Mouse (Mus musculus) G1E (cell line): ENCODE data around the gene Cyb5d1. TPM values are rescaled to one million over a fixed set of nuclear protein-coding genes. Genes with fewer than 3 reads are reported as not detected.

ENCODE experiments used
- ATAC-seq: 2 replicates; pipeline ENCODE4 v1.8.0; 2016; ENCODE audit warnings: mild to moderate bottlenecking; ENCODE audit not compliant: insufficient number of reproducible peaks, poor library complexity, low FRiP score, severe bottlenecking; ENCODE audit errors: extremely low read depth
- DNase-seq: peaks from one replicate; pipeline ENCODE4 v3.0.0; 2012; ENCODE audit warnings: low spot score
- H3K27me3 ChIP-seq: 2 replicates; pipeline ENCODE4 v1.6.1; 2012; ENCODE audit warnings: mild to moderate bottlenecking, low read length, inconsistent platforms; ENCODE audit not compliant: insufficient read depth
- H3K36me3 ChIP-seq: replicated peaks from 2 replicates; pipeline ENCODE3; 2012; ENCODE audit warnings: mild to moderate bottlenecking, inconsistent platforms
- H3K4me1 ChIP-seq: 2 replicates; pipeline ENCODE4 v1.6.1; 2012; ENCODE audit warnings: low read depth, low read length, inconsistent platforms, mixed read lengths; ENCODE audit not compliant: insufficient read depth
- H3K4me3 ChIP-seq: 2 replicates; pipeline ENCODE4 v1.5.1; 2012; ENCODE audit warnings: low read depth, mild to moderate bottlenecking, inconsistent platforms, low read length, moderate library complexity, mixed read lengths
- H3K9me3 ChIP-seq: replicated peaks from 2 replicates; pipeline ENCODE4 v1.6.1; 2012; ENCODE audit warnings: inconsistent platforms
- CTCF ChIP-seq: IDR thresholded peaks from 2 replicates; pipeline ENCODE4 v1.5.1; 2012; ENCODE audit warnings: low read depth, low read length, inconsistent platforms, mixed read lengths
- GATA1 ChIP-seq: IDR thresholded peaks from 2 replicates; pipeline ENCODE4 v1.6.1; 2012; ENCODE audit warnings: borderline replicate concordance, low read length, inconsistent platforms, mixed read lengths
- GATA2 ChIP-seq: IDR thresholded peaks from 2 replicates; pipeline ENCODE4 v1.6.1; 2012; ENCODE audit warnings: low read depth, low read length, inconsistent platforms, borderline replicate concordance
- POLR2AphosphoS5 ChIP-seq: IDR thresholded peaks from 2 replicates; pipeline ENCODE4 v1.6.1; 2012; ENCODE audit warnings: low read depth, low read length, inconsistent platforms; ENCODE audit not compliant: insufficient replicate concordance
- TAL1 ChIP-seq: conservative IDR thresholded peaks from 2 replicates; pipeline ENCODE4 v1.6.1; 2012; ENCODE audit warnings: low read depth, low read length, inconsistent platforms, mixed read lengths
- polyA plus RNA-seq: library from polyadenylated mRNA; stranded (reverse); fragments of >175 nt; gene quantifications from 2 replicates; pipeline ENCODE4 v1.2.3, GENCODE M21; 2012
- total RNA-seq, 2 experiments: library from RNA; stranded (forward) in 1 of 2; stranded (reverse) in 1 of 2; fragments of 200-1000 nt in 1 of 2; fragments of >200 nt in 1 of 2; fragmentation: Nextera tagmentation in 1 of 2; gene quantifications; 2 replicates each; pipeline ENCODE4 v1.2.3; 2014 to 2017

Cyb5d1 gene
- total and polyA plus RNA-seq, 3 experiments, result 9.1 to 36.0 (median 24.0) TPM

- no peaks in the 10 kb centered on the region for H3K9me3 ChIP-seq
- peaks cover 86% of the 10 kb centered on the region for H3K4me1 ChIP-seq
- TF ChIP-seq POLR2AphosphoS5, result no peak
- TF ChIP-seq GATA1, result no peak
- TF ChIP-seq CTCF, result no peak
- TF ChIP-seq TAL1, result no peak
- TF ChIP-seq GATA2, result no peak
- DNase-seq (no peak), ATAC-seq (no peak)
- no peak overlapping the region; the same call in 1 of the 2 replicates for H3K4me3 ChIP-seq
- no peaks in the 10 kb centered on the region for H3K27me3 ChIP-seq
- H3K36me3 ChIP-seq, result no peaks in the 10 kb centered on the region
These were observed 25.9 kb upstream of the Cyb5d1 start for GRCm38 (mm10) chr11:69421131-69421977.

- no peaks in the 10 kb centered on the region for H3K27me3 ChIP-seq
- H3K4me1 ChIP-seq, result peaks cover 79% of the 10 kb centered on the region
- ATAC-seq (no peak), DNase-seq (no peak)
- H3K4me3 ChIP-seq, result peak overlapping the region; percentile 78; the same call in 1 of the 2 replicates
- TF ChIP-seq CTCF (no peak), POLR2AphosphoS5 (no peak), TAL1 (no peak), GATA2 (no peak), GATA1 (no peak)
- no peaks in the 10 kb centered on the region for H3K36me3 ChIP-seq
- no peaks in the 10 kb centered on the region for H3K9me3 ChIP-seq
These were observed 25.1 kb upstream of the Cyb5d1 start for GRCm38 (mm10) chr11:69420554-69421000.

DNA sequence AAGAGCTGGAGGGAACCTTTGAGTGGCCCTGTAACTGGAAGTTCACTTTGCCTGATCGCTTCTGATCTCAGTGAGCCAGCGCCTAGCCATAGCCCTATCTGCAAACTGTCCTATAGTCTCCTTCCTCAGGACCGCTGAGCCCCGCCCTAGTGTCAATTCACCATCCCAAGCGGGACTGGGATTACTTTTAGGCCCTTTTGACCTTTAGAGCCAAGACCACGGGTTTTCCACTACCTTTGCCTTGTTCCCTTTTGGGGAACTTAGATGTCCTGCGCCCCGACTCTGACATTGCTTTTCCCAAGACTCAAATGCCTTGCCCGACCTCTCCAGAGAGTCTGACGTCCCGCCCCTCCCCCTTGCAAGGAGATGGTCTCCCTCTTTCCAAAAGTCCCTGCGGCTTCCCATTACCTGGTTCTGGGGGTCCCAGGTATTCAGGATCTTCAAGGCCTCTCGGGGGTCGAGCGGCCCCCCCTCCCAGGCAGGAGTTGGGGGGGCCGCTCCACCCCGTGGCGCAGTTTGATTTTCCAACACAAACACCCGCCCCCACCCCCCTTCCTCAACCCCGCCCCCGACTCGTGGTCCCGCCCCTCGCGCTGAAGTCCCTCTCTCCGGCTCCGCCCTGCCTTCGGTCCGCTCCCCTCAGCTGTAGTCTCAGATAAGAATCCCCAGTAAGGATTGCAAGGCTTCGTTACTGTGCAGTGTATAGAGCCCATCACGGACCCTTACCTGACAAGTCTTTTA lies 24.6 kb upstream of the Cyb5d1 start:
- peak; percentile 90 for DNase-seq
- Histone ChIP-seq H3K27me3 (no peaks in the 10 kb centered on the region), H3K4me1 (peaks cover 80% of the 10 kb centered on the region), H3K4me3 (peak overlapping the region; percentile 78), H3K36me3 (peaks cover 2% of the 10 kb centered on the region), H3K9me3 (no peaks in the 10 kb centered on the region)
- 0 out of 2 replicates have a peak, but pooled peaks have one; percentile 9 for ATAC-seq
- TF ChIP-seq CTCF, result no peak
- no peak for TF ChIP-seq GATA1
- no peak for TF ChIP-seq GATA2
- TF ChIP-seq POLR2AphosphoS5, result no peak
- no peak; the same call in 1 of the 2 replicates for TF ChIP-seq TAL1

GRCm38 (mm10) chr11:69419443-69419812 lies 24.0 kb upstream of the Cyb5d1 start:
- TF ChIP-seq GATA1 (no peak), TAL1 (no peak), CTCF (no peak), POLR2AphosphoS5 (no peak), GATA2 (no peak)
- peaks cover 81% of the 10 kb centered on the region for H3K4me1 ChIP-seq
- no peak for DNase-seq
- no peaks in the 10 kb centered on the region for H3K9me3 ChIP-seq
- peak overlapping the region; percentile 78 for H3K4me3 ChIP-seq
- no peaks in the 10 kb centered on the region for H3K27me3 ChIP-seq
- no peak for ATAC-seq
- peaks cover 3% of the 10 kb centered on the region for H3K36me3 ChIP-seq

DNA sequence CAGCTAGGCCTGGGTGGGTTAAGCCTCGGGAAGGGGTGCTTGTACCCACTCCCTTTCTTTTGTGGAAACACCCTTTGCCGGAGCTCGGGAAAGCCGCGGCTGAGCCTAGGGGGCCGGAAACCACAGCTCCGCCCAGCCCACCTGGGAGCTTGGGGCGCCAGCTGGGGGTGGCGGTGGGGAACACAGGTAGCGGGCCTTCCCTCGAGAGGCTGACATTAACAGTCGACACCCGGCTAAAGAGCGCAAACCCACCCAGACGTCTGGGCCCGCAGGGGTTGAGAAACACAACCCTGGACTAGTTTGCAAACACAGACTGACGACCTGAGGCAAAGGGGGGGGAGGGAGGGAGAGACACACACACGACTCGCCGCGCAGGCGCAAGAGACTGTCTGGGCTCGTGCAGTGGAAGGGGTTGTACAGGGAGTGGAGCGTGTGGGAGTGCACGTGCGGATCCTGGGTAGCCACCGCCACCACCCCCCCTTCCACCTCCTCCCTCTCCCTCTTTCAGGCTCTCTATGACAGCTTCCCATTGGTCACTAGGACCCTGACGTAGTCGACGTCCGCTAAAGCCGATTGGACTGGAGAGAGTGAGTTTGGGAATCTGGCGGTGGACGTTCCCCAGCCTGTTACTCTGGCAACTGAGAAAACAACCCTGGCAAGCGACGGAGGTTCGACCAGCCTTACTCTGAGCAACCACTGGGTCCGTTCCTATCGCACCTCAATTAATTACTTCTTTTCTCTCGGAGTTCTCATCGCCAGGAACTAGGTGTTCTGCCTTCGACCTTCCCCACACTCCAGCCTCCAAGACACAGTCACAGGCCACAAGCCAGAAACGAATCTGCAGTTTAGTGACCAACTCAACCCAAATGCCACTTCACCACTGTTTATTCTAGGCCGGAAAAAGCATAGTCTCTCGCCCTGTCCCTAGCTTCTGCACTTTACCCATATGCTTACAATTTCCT lies 23.3 kb upstream of the Cyb5d1 start:
- no peak for TF ChIP-seq TAL1
- TF ChIP-seq GATA1, result no peak
- no peak for TF ChIP-seq POLR2AphosphoS5
- TF ChIP-seq GATA2, result no peak
- TF ChIP-seq CTCF, result no peak
- peaks cover 9% of the 10 kb centered on the region for H3K36me3 ChIP-seq
- H3K4me3 ChIP-seq, result peak overlapping the region; percentile 78
- no peaks in the 10 kb centered on the region for H3K9me3 ChIP-seq
- H3K27me3 ChIP-seq, result no peaks in the 10 kb centered on the region
- peaks cover 81% of the 10 kb centered on the region for H3K4me1 ChIP-seq
- DNase-seq (peak; percentile 95), ATAC-seq (peak; percentile 73)
